Mouse (Mus musculus): ENCODE results near the gene Tbc1d17. TPM values are rescaled to one million over a fixed set of nuclear protein-coding genes. Genes with fewer than 3 reads are reported as not detected.

Gene Tbc1d17
- polyA plus RNA-seq, 1 experiment from 2014 or later, result 60.9 TPM

GRCm38 (mm10) chr7:44866276-44867009 is 17.6 kb upstream of the Tbc1d17 start:
- Histone ChIP-seq H3K4me2 (replicated peaks; ENCODE audit: low read depth, low read length) (no peak overlapping the region; the same call in 1 of the 2 replicates), H3K9ac (ENCODE audit: low read depth, low read length) (no peak overlapping the region), H3K27me3 (ENCODE audit: control insufficient read depth, insufficient read depth, low read length) (no peaks in the 10 kb centered on the region), H3K4me3 (ENCODE audit: low read depth, low read length) (no peak overlapping the region), H3K9me3 (ENCODE audit: control insufficient read depth, low read length) (no peaks in the 10 kb centered on the region), H3K4me1 (replicated peaks; ENCODE audit: control insufficient read depth, insufficient read depth, low read length) (peaks cover 12% of the 10 kb centered on the region), H3K27ac (ENCODE audit: low read depth, low read length) (no peak overlapping the region), H3K36me3 (ENCODE audit: control insufficient read depth, insufficient read depth, low read length) (peaks cover 17% of the 10 kb centered on the region; the same call in 1 of the 2 replicates)
- 70% methylated on average over 15 of the region's 15 CpGs for WGBS
- ATAC-seq (ENCODE audit: low FRiP score), result no peak
- no peak for DNase-seq (ENCODE audit: low spot score)

GRCm38 (mm10) chr7:44864595-44865542 is 16.0 kb upstream of the Tbc1d17 start:
- WGBS, result 85% methylated on average over 24 of the region's 24 CpGs
- H3K9me3 ChIP-seq (ENCODE audit: control insufficient read depth, low read length), result no peaks in the 10 kb centered on the region
- DNase-seq (ENCODE audit: low spot score) (no peak), ATAC-seq (ENCODE audit: low FRiP score) (no peak)
- H3K27me3 ChIP-seq (ENCODE audit: control insufficient read depth, insufficient read depth, low read length), result no peaks in the 10 kb centered on the region
- peaks cover 12% of the 10 kb centered on the region for H3K4me1 ChIP-seq (replicated peaks; ENCODE audit: control insufficient read depth, insufficient read depth, low read length)
- H3K27ac ChIP-seq (ENCODE audit: low read depth, low read length), result no peak overlapping the region
- H3K36me3 ChIP-seq (ENCODE audit: control insufficient read depth, insufficient read depth, low read length), result peaks cover 17% of the 10 kb centered on the region; the same call in 1 of the 2 replicates
- H3K4me2 ChIP-seq (replicated peaks; ENCODE audit: low read depth, low read length), result no peak overlapping the region
- H3K4me3 ChIP-seq (ENCODE audit: low read depth, low read length), result no peak overlapping the region
- no peak overlapping the region for H3K9ac ChIP-seq (ENCODE audit: low read depth, low read length)

- Histone ChIP-seq H3K27me3 (ENCODE audit: control insufficient read depth, insufficient read depth, low read length) (no peaks in the 10 kb centered on the region), H3K4me1 (replicated peaks; ENCODE audit: control insufficient read depth, insufficient read depth, low read length) (peaks cover 12% of the 10 kb centered on the region), H3K4me2 (replicated peaks; ENCODE audit: low read depth, low read length) (no peak overlapping the region), H3K4me3 (ENCODE audit: low read depth, low read length) (no peak overlapping the region), H3K9ac (ENCODE audit: low read depth, low read length) (no peak overlapping the region), H3K9me3 (ENCODE audit: control insufficient read depth, low read length) (no peaks in the 10 kb centered on the region), H3K27ac (ENCODE audit: low read depth, low read length) (no peak overlapping the region), H3K36me3 (ENCODE audit: control insufficient read depth, insufficient read depth, low read length) (peaks cover 17% of the 10 kb centered on the region; the same call in 1 of the 2 replicates)
- WGBS, result 88% methylated on average over 11 of the region's 11 CpGs
- ATAC-seq (ENCODE audit: low FRiP score) (no peak), DNase-seq (ENCODE audit: low spot score) (no peak)
Measured at GRCm38 (mm10) chr7:44863982-44864494, 15.2 kb upstream of the Tbc1d17 start.

- H3K27ac ChIP-seq (ENCODE audit: low read depth, low read length), result no peak overlapping the region
- DNase-seq (ENCODE audit: low spot score) (no peak), ATAC-seq (ENCODE audit: low FRiP score) (no peak)
- H3K9me3 ChIP-seq (ENCODE audit: control insufficient read depth, low read length), result no peaks in the 10 kb centered on the region
- no peaks in the 10 kb centered on the region for H3K27me3 ChIP-seq (ENCODE audit: control insufficient read depth, insufficient read depth, low read length)
- peaks cover 17% of the 10 kb centered on the region; the same call in 1 of the 2 replicates for H3K36me3 ChIP-seq (ENCODE audit: control insufficient read depth, insufficient read depth, low read length)
- WGBS, result 94% methylated on average over 14 of the region's 14 CpGs
- no peak overlapping the region for H3K9ac ChIP-seq (ENCODE audit: low read depth, low read length)
- H3K4me2 ChIP-seq (replicated peaks; ENCODE audit: low read depth, low read length), result no peak overlapping the region
- H3K4me1 ChIP-seq (replicated peaks; ENCODE audit: control insufficient read depth, insufficient read depth, low read length), result peaks cover 11% of the 10 kb centered on the region
- H3K4me3 ChIP-seq (ENCODE audit: low read depth, low read length), result no peak overlapping the region
Measured at GRCm38 (mm10) chr7:44863210-44863609, 14.3 kb upstream of the Tbc1d17 start.

- DNase-seq (ENCODE audit: low spot score) (no peak), ATAC-seq (ENCODE audit: low FRiP score) (no peak)
- Histone ChIP-seq H3K36me3 (ENCODE audit: control insufficient read depth, insufficient read depth, low read length) (peaks cover 17% of the 10 kb centered on the region; the same call in 1 of the 2 replicates), H3K27ac (ENCODE audit: low read depth, low read length) (no peak overlapping the region), H3K27me3 (ENCODE audit: control insufficient read depth, insufficient read depth, low read length) (no peaks in the 10 kb centered on the region), H3K4me1 (replicated peaks; ENCODE audit: control insufficient read depth, insufficient read depth, low read length) (peaks cover 9% of the 10 kb centered on the region), H3K4me3 (ENCODE audit: low read depth, low read length) (no peak overlapping the region), H3K4me2 (replicated peaks; ENCODE audit: low read depth, low read length) (no peak overlapping the region), H3K9ac (ENCODE audit: low read depth, low read length) (no peak overlapping the region), H3K9me3 (ENCODE audit: control insufficient read depth, low read length) (no peaks in the 10 kb centered on the region)
- WGBS, result 91% methylated on average over 8 of the region's 8 CpGs
Measured at GRCm38 (mm10) chr7:44862434-44862833, 13.6 kb upstream of the Tbc1d17 start.

GRCm38 (mm10) chr7:44861429-44861816 is 12.5 kb upstream of the Tbc1d17 start:
- Histone ChIP-seq H3K9me3 (ENCODE audit: control insufficient read depth, low read length) (no peaks in the 10 kb centered on the region), H3K36me3 (ENCODE audit: control insufficient read depth, insufficient read depth, low read length) (peaks cover 17% of the 10 kb centered on the region; the same call in 1 of the 2 replicates), H3K27me3 (ENCODE audit: control insufficient read depth, insufficient read depth, low read length) (no peaks in the 10 kb centered on the region), H3K4me2 (replicated peaks; ENCODE audit: low read depth, low read length) (no peak overlapping the region), H3K4me3 (ENCODE audit: low read depth, low read length) (no peak overlapping the region), H3K4me1 (replicated peaks; ENCODE audit: control insufficient read depth, insufficient read depth, low read length) (peaks cover 6% of the 10 kb centered on the region; the same call in 1 of the 2 replicates), H3K9ac (ENCODE audit: low read depth, low read length) (no peak overlapping the region), H3K27ac (ENCODE audit: low read depth, low read length) (peak overlapping the region; percentile 47; the same call in 1 of the 2 replicates)
- DNase-seq (ENCODE audit: low spot score) (no peak), ATAC-seq (ENCODE audit: low FRiP score) (no peak)
- 82% methylated on average over 14 of the region's 14 CpGs for WGBS

GRCm38 (mm10) chr7:44860576-44861428 is 11.9 kb upstream of the Tbc1d17 start:
- ATAC-seq (ENCODE audit: low FRiP score), result peak; percentile 41; the same call in 1 of the 2 replicates
- H3K4me3 ChIP-seq (ENCODE audit: low read depth, low read length), result no peak overlapping the region

GRCm38 (mm10) chr7:44859896-44860295 is 11.0 kb upstream of the Tbc1d17 start:
- H3K4me1 ChIP-seq (replicated peaks; ENCODE audit: control insufficient read depth, insufficient read depth, low read length), result peaks cover 10% of the 10 kb centered on the region
- no peaks in the 10 kb centered on the region for H3K27me3 ChIP-seq (ENCODE audit: control insufficient read depth, insufficient read depth, low read length)
- peaks cover 14% of the 10 kb centered on the region; the same call in 1 of the 2 replicates for H3K36me3 ChIP-seq (ENCODE audit: control insufficient read depth, insufficient read depth, low read length)
- ATAC-seq (ENCODE audit: low FRiP score) (no peak), DNase-seq (ENCODE audit: low spot score) (no peak)
- no peak overlapping the region for H3K27ac ChIP-seq (ENCODE audit: low read depth, low read length)
- no peak overlapping the region for H3K4me2 ChIP-seq (replicated peaks; ENCODE audit: low read depth, low read length)
- H3K9ac ChIP-seq (ENCODE audit: low read depth, low read length), result no peak overlapping the region
- 91% methylated on average over 11 of the region's 11 CpGs for WGBS
- H3K4me3 ChIP-seq (ENCODE audit: low read depth, low read length), result no peak overlapping the region
- no peaks in the 10 kb centered on the region for H3K9me3 ChIP-seq (ENCODE audit: control insufficient read depth, low read length)

More at GRCm38 (mm10) chr7:44860576-44861428, 11.9 kb upstream of the Tbc1d17 start:
- H3K4me1 ChIP-seq (replicated peaks; ENCODE audit: control insufficient read depth, insufficient read depth, low read length), result peaks cover 6% of the 10 kb centered on the region; the same call in 1 of the 2 replicates
- no peak overlapping the region for H3K9ac ChIP-seq (ENCODE audit: low read depth, low read length)
- WGBS, result 64% methylated on average over 22 of the region's 22 CpGs
- H3K36me3 ChIP-seq (ENCODE audit: control insufficient read depth, insufficient read depth, low read length), result peaks cover 17% of the 10 kb centered on the region; the same call in 1 of the 2 replicates
- DNase-seq (ENCODE audit: low spot score), result peak; percentile 85
- H3K4me2 ChIP-seq (replicated peaks; ENCODE audit: low read depth, low read length), result no peak overlapping the region
- no peaks in the 10 kb centered on the region for H3K27me3 ChIP-seq (ENCODE audit: control insufficient read depth, insufficient read depth, low read length)
- H3K27ac ChIP-seq (ENCODE audit: low read depth, low read length), result 0 out of 2 replicates have a peak overlapping the region, but pooled peaks have one; percentile 47
- no peaks in the 10 kb centered on the region for H3K9me3 ChIP-seq (ENCODE audit: control insufficient read depth, low read length)

All from hindbrain, embryonic 11.5 days (tissue).